Mouse (Mus musculus): ENCODE measurements around the gene Nthl1. TPM values are rescaled to one million over a fixed set of nuclear protein-coding genes. Genes with fewer than 3 reads are reported as not detected.

Nthl1 gene
- polyA plus RNA-seq, 1 experiment from 2014 or later: 12.7 TPM

GRCm38 (mm10) chr17:24596471-24597183, 35.9 kb upstream of the Nthl1 start:
- Histone ChIP-seq H3K4me2 (replicated peaks) (no peak overlapping the region), H3K27me3 (no peaks in the 10 kb centered on the region), H3K9ac (replicated peaks) (no peak overlapping the region), H3K4me1 (no peaks in the 10 kb centered on the region), H3K9me3 (no peaks in the 10 kb centered on the region), H3K27ac (replicated peaks) (no peak overlapping the region), H3K36me3 (peaks cover 86% of the 10 kb centered on the region), H3K4me3 (no peak overlapping the region)
- ATAC-seq (replicated peaks): no peak
- WGBS: 89% methylated on average over 19 of the region's 19 CpGs

DNA sequence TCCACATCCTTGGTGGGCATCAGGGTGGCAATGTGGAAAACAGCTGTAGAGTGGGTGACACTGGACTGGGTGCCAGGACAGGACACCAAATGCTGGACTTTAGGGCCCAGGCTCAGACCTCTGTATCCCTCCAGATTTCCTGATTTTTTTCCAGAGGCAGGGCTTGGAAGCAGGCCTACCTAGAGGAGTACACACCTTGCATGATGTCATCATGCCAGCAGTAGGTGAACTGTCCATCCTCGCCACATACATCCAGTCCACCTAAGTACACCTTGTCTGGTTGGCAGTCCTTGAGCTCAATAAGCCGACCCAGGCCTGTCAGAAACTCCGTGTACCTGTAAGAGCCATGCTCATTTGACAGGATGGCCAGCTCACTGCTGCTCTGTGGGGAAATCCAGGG, 34.5 kb upstream of the Nthl1 start:
- Histone ChIP-seq H3K4me2 (replicated peaks) (no peak overlapping the region), H3K4me3 (no peak overlapping the region), H3K9me3 (no peaks in the 10 kb centered on the region), H3K27me3 (no peaks in the 10 kb centered on the region), H3K4me1 (no peaks in the 10 kb centered on the region), H3K27ac (replicated peaks) (no peak overlapping the region), H3K9ac (replicated peaks) (no peak overlapping the region), H3K36me3 (peaks cover 87% of the 10 kb centered on the region)
- ATAC-seq (replicated peaks): no peak
- 87% methylated on average over 3 of the region's 3 CpGs for WGBS

- Histone ChIP-seq H3K4me3 (no peak overlapping the region), H3K9me3 (no peaks in the 10 kb centered on the region), H3K4me2 (replicated peaks) (no peak overlapping the region), H3K27ac (replicated peaks) (no peak overlapping the region), H3K36me3 (peaks cover 82% of the 10 kb centered on the region), H3K27me3 (no peaks in the 10 kb centered on the region), H3K9ac (replicated peaks) (no peak overlapping the region), H3K4me1 (no peaks in the 10 kb centered on the region)
- 98% methylated on average over 4 of the region's 4 CpGs for WGBS
- no peak for ATAC-seq (replicated peaks)
Measured at GRCm38 (mm10) chr17:24600502-24600901, 32.0 kb upstream of the Nthl1 start.

DNA sequence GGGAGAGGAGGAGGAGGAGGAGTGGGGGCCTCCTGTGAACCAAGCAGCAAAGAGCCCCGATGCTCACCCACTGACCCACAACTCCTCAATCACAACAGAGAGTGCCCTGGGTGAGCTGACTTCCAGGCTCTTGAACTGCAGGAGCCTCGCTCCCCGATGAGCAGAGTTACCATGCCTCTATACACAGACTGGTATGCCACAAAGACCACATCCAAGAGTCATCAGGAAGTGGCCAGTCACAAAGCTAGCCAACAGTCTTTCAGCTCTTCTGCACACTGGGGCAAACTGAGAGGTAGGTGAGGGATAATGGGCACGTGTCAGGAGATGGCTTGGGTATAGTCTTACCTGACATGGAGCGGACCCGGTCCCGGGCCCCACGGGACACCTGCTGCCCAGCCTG, 28.5 kb upstream of the Nthl1 start:
- ATAC-seq (replicated peaks): no peak
- H3K27ac ChIP-seq (replicated peaks): no peak overlapping the region
- H3K9me3 ChIP-seq: no peaks in the 10 kb centered on the region
- peaks cover 78% of the 10 kb centered on the region for H3K36me3 ChIP-seq
- no peaks in the 10 kb centered on the region for H3K4me1 ChIP-seq
- no peak overlapping the region for H3K4me2 ChIP-seq (replicated peaks)
- WGBS: 95% methylated on average over 8 of the region's 8 CpGs
- no peak overlapping the region for H3K9ac ChIP-seq (replicated peaks)
- H3K4me3 ChIP-seq: no peak overlapping the region
- H3K27me3 ChIP-seq: no peaks in the 10 kb centered on the region

DNA sequence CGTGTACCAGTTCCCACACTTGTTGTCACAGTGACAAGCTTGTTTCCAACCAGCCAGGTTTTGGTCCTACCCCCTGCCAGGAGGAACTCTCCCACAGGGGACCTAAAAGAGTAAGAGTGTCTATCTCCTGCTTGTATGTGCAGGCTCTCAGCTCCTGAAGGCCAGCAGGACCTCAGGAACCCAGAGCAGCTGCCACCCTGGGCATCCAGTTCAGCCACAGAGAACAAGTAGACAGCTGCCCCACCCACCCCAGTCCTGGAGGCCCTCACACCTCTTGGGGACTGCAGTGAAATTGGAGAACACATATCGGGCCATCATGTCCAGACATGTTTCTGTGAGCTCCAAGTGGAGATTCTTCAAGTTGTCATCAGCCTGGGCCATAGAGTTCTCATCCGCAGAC, 27.9 kb upstream of the Nthl1 start:
- ATAC-seq (replicated peaks): no peak
- no peak overlapping the region for H3K27ac ChIP-seq (replicated peaks)
- WGBS: 93% methylated on average over 3 of the region's 3 CpGs
- H3K9ac ChIP-seq (replicated peaks): no peak overlapping the region
- no peaks in the 10 kb centered on the region for H3K9me3 ChIP-seq
- H3K4me3 ChIP-seq: no peak overlapping the region
- H3K36me3 ChIP-seq: peaks cover 74% of the 10 kb centered on the region
- no peaks in the 10 kb centered on the region for H3K4me1 ChIP-seq
- no peaks in the 10 kb centered on the region for H3K27me3 ChIP-seq
- H3K4me2 ChIP-seq (replicated peaks): no peak overlapping the region

DNA sequence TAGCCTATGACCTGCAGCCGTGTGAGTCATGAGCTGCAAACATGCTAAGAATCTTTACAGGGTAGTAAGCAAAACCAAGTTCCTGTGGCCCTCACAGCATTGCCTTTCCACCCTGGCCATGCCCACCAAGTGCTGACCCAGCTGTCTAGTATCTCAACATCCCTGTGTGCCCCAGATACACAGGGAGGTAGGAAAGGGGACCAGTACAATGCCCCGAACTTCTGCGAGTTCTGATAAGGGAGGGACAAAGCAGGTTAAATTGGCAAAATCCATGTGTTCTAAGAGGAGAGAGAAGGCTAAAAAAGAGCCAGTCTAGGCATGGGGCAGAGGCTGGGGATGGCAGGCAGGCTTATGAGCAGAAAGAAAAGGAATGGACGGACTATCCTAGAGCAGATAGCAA, 24.1 kb upstream of the Nthl1 start:
- Histone ChIP-seq H3K27me3 (no peaks in the 10 kb centered on the region), H3K4me2 (replicated peaks) (no peak overlapping the region), H3K9ac (replicated peaks) (no peak overlapping the region), H3K9me3 (no peaks in the 10 kb centered on the region), H3K4me1 (no peaks in the 10 kb centered on the region), H3K27ac (replicated peaks) (no peak overlapping the region), H3K36me3 (peaks cover 60% of the 10 kb centered on the region), H3K4me3 (no peak overlapping the region)
- whole genome bisulfite sequencing: 90% methylated on average over 4 of the region's 4 CpGs
- no peak for ATAC-seq (replicated peaks)

DNA sequence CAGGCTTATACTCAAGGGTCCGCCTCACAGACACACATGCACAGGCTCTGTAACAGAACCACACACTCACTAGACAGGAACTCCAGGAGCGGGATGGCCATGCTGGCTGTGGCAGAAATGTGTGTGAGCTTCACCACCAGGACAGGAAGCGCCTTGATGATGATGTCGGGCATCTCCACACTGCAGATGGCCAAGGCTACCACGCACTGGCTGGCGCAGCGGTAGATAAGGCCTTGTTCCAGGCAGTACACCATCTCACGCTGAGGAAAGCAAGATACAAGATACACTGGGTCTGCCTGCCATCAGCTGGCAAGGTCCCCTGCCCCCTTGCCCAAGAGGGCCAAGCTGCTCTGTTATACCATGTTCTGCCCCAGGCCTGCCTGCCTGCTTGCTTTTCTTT, 23.6 kb upstream of the Nthl1 start:
- H3K36me3 ChIP-seq: peaks cover 63% of the 10 kb centered on the region
- no peak overlapping the region for H3K9ac ChIP-seq (replicated peaks)
- no peak overlapping the region for H3K27ac ChIP-seq (replicated peaks)
- ATAC-seq (replicated peaks): no peak
- H3K4me3 ChIP-seq: no peak overlapping the region
- H3K4me1 ChIP-seq: no peaks in the 10 kb centered on the region
- 94% methylated on average over 8 of the region's 8 CpGs for WGBS
- H3K9me3 ChIP-seq: no peaks in the 10 kb centered on the region
- no peaks in the 10 kb centered on the region for H3K27me3 ChIP-seq
- H3K4me2 ChIP-seq (replicated peaks): no peak overlapping the region

GRCm38 (mm10) chr17:24610711-24611110, 21.8 kb upstream of the Nthl1 start:
- ATAC-seq (replicated peaks): no peak
- Histone ChIP-seq H3K4me3 (no peak overlapping the region), H3K27ac (replicated peaks) (no peak overlapping the region), H3K4me1 (no peaks in the 10 kb centered on the region), H3K27me3 (no peaks in the 10 kb centered on the region), H3K36me3 (peaks cover 64% of the 10 kb centered on the region), H3K9ac (replicated peaks) (no peak overlapping the region), H3K4me2 (replicated peaks) (no peak overlapping the region), H3K9me3 (no peaks in the 10 kb centered on the region)
- 100% methylated on average over 2 of the region's 2 CpGs for WGBS

DNA sequence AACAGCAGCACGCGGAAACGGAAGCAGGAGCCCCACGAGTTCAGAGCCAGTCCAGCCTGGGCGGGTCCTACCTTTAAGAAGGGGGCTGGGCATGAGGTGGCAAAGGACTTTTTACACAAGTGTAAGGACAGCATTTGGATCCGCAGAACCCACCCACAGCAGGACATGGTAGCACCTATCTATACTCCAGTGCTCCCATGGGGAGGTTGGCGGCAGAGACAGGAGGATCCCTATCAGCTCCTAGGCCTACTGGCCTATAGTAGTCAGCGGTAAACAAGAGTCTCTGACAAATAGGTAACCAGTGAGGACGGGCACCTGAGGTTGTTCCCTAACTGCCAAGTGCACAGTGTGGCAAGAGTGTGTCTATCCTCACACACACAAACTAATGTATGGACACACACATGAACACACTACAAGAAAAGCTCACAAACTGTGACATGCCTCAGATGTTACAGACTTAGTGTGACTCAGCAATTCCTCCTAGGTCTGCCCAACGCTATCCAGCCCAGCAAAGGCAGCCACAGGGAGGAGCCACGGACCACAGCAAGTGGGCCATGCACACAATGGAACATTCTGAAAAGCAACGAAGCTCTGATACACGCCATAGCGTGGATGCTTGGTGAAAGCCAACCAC, 14.8 kb upstream of the Nthl1 start:
- Histone ChIP-seq H3K4me2 (replicated peaks) (no peak overlapping the region), H3K9me3 (no peaks in the 10 kb centered on the region), H3K27me3 (no peaks in the 10 kb centered on the region), H3K36me3 (peaks cover 83% of the 10 kb centered on the region), H3K27ac (replicated peaks) (no peak overlapping the region), H3K9ac (replicated peaks) (no peak overlapping the region), H3K4me3 (no peak overlapping the region), H3K4me1 (no peaks in the 10 kb centered on the region)
- no peak for ATAC-seq (replicated peaks)
- 89% methylated on average over 14 of the region's 14 CpGs for WGBS

DNA sequence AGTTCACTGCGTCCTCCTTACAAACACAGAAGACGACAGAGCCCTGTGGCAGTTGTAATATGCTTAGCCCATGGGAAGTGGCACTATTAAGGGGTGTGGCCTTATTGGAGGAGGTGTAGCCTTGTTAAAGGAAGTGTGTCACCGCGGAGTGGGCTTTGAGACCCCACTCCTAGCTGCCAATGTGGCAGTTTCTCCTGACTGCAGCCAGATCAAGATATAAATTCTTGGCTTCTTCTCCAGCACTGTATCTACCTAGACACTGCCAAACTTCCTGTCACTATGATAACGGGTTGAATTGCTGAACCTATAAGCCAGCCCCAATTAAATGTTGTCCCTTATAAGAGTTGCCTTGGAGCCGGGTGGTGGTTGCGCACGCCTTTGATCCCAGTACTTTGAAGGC, 7.0 kb upstream of the Nthl1 start:
- H3K4me2 ChIP-seq (replicated peaks): no peak overlapping the region
- 92% methylated on average over 8 of the region's 8 CpGs for WGBS
- H3K4me1 ChIP-seq: no peaks in the 10 kb centered on the region
- H3K27me3 ChIP-seq: no peaks in the 10 kb centered on the region
- ATAC-seq (replicated peaks): no peak
- no peaks in the 10 kb centered on the region for H3K9me3 ChIP-seq
- no peak overlapping the region for H3K27ac ChIP-seq (replicated peaks)
- no peak overlapping the region for H3K4me3 ChIP-seq
- H3K36me3 ChIP-seq: peaks cover 93% of the 10 kb centered on the region
- H3K9ac ChIP-seq (replicated peaks): no peak overlapping the region

DNA sequence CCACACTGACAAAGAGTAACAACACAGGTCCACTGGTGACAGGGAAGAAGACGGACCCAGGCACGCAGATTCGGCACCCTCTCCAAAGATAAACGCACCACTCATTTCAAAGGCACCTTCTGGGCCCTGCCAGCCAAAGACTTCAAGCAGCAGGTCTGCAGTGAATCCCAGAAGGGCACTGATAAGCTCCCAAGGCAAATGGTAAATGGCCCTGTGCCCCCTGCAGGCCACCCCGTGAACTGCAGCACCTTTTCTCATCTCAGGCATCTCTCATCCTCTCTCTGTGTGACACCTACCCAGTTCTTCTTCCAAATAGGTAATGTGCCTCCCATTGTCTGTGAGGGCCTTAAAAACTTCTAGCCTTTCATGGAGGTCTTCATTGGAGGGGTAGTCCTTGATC, 3.8 kb upstream of the Nthl1 start:
- no peak overlapping the region for H3K27ac ChIP-seq (replicated peaks)

DNA sequence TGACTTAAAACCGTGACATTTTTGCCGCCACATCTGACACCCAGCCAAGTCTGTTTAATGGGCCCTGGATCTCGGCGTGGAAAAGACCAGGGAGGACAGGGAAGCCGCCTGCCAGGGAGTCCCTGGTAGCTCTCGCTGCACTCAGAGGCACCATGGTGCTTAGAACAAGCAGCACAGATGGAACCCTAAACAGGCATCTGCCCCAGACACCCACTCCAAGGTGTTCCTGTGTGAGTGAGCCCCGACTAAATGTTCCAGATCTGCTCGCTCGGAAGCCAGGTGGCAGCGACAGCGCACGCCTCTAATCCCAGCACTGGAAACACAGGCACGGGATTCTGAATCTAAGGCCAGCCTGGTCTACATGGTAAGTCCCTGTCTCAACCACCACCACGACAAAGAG, 2.4 kb upstream of the Nthl1 start:
- Histone ChIP-seq H3K4me3 (no peak overlapping the region), H3K4me1 (peaks cover 18% of the 10 kb centered on the region), H3K9me3 (no peaks in the 10 kb centered on the region), H3K27me3 (no peaks in the 10 kb centered on the region), H3K36me3 (peaks cover 54% of the 10 kb centered on the region), H3K9ac (replicated peaks) (no peak overlapping the region), H3K4me2 (replicated peaks) (no peak overlapping the region), H3K27ac (replicated peaks) (no peak overlapping the region)
- no peak for ATAC-seq (replicated peaks)
- WGBS: 87% methylated on average over 14 of the region's 14 CpGs

More for the DNA sequence above, 3.8 kb upstream of the Nthl1 start:
- no peak overlapping the region for H3K9ac ChIP-seq (replicated peaks)
- 57% methylated on average over 5 of the region's 5 CpGs for WGBS
- no peak overlapping the region for H3K4me2 ChIP-seq (replicated peaks)
- ATAC-seq (replicated peaks): no peak
- no peak overlapping the region for H3K4me3 ChIP-seq
- H3K27me3 ChIP-seq: no peaks in the 10 kb centered on the region
- H3K36me3 ChIP-seq: peaks cover 66% of the 10 kb centered on the region
- H3K9me3 ChIP-seq: no peaks in the 10 kb centered on the region
- peaks cover 18% of the 10 kb centered on the region for H3K4me1 ChIP-seq
